Mouse (Mus musculus) T-helper 2 cell (primary cell): ENCODE results near the gene Klc4.

Experiments used
- in situ Hi-C: fragments of 300-600 bp; cut with MboI, MseI; formaldehyde crosslinking; loops from one replicate; pipeline ENCODE4 v1.15.1; 2025; ENCODE audit warnings: high pct_unique_total_duplicates

Gene Klc4

GRCm38 (mm10) chr17:46622269-46622668, 23.6 kb downstream of the Klc4 start:
- in situ Hi-C loops: no loop called here

DNA sequence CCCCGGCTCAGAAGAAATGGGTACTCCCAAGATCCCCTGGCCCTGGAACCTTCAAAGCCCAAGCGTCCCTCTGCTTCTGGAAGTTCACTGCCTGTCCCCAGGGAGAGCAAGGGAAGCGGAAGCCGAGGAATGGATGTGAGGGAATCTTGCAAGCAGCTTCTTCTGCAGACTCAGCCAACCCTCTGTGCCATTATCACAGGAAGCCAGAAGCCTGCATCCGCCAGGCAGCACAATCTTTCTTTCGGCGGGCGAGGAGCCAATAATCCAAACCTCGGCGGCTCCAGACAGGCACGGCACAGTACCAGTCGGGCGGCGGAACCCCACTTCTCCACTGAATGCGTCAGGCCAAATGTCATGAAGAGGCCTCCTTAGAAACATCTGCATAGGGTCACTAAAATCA, 24.5 kb downstream of the Klc4 start:
- in situ Hi-C loops: no loop called here

DNA sequence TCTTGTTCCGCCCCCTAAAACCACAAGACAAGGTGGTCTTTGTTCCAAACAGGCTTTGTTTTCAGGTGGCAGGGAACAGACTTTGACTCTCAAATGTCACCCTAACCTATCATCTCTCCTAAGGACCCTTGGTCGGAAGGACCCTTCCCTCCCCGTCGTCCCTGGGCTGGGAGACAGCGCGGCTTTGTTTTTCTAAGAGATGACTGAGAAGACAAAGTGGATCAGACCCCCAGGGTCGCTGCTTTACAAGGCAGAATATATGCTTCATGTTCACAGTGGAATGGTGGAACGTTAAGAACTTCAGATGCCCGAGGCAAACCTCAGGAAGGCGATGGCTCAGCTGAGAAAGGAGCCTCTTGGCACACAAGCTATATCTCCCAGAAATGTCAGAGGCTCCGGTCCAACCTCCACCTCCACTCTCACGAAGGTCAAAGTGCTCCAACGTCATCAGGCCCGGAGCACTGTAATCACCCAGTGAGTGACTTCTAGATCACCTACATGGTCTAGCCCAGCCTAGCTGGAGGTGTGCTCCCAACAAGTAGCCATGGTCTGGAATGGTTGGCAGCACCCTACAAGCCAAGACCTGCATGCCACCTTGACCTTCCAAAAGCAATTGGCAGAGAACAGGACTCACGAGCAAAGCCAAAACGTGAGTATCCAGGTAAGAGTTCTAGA, 26.0 kb downstream of the Klc4 start:
- in situ Hi-C loops: loop anchor here (10.0 kb wide), 1 partner anchor 1395 kb away; no protein-coding TSS in a partner anchor

- in situ Hi-C loops: loop anchor here (10.0 kb wide), 1 partner anchor 1396 kb away; no protein-coding TSS in a partner anchor
Measured at GRCm38 (mm10) chr17:46618769-46619682, 26.8 kb downstream of the Klc4 start.

DNA sequence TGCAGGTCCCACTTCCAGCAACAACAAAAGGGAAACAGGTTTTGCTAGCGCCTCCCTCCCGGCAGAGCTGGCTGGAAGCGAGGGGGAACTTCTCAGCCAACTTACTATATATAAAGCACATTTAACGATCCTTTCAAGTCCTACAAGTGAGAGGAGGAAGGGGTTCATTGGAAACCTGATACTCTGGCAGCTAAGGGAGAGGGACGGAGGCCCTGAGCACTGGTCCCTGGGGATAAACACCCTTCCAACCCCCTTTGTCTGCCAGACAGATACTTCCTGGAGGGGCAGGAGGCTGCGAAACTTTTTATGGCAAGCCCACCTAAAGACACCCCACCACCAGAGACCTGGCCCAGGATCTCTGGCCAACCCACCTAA, 27.4 kb downstream of the Klc4 start:
- in situ Hi-C loops: loop anchor here (10.0 kb wide), 1 partner anchor 1396 kb away; no protein-coding TSS in a partner anchor

GRCm38 (mm10) chr17:46617799-46618198, 28.0 kb downstream of the Klc4 start:
- in situ Hi-C loops: loop anchor here (10.0 kb wide), 1 partner anchor 1397 kb away; no protein-coding TSS in a partner anchor

DNA sequence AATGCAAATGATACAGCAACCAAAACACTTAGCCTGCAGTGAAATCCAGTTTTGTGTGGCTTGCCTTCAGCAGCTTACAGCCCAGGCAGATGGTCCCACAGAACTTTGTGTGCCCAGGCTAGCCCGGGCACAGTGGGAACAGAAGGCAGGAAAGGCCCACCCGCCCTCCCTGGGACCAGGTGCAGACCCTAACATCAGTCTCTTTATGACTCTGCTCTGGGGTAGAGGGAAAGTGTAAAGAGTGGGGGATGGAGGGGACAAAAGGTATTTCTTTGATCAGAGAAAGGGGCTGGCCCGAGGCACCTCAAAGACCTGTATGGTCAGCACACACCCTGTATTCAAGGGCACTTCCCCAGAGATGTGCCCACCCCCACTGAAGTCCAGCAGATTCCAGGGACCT, 32.6 kb downstream of the Klc4 start:
- in situ Hi-C loops: loop anchor here (10.0 kb wide), 1 partner anchor 1402 kb away; no protein-coding TSS in a partner anchor

DNA sequence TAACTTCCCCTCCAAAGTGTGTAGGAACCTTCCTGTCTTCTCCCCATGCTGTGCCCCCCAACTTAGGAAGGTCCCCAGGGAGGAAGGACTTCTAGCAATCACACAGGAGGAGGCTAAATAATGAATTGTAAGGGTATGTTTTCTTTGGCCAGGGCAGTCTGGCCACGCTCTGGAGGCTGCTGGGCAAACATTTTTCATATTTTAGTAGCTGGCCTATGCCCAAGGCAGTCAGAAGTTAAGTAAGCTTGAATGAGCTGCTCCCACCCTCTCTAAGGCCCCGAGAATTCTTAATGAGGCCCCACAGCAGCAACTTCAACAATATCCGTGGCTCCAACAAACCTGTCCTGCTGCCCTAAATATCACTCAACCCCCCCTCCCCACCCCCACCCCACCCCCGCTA, 33.0 kb downstream of the Klc4 start:
- in situ Hi-C loops: loop anchor here (10.0 kb wide), 1 partner anchor 1402 kb away; no protein-coding TSS in a partner anchor

DNA sequence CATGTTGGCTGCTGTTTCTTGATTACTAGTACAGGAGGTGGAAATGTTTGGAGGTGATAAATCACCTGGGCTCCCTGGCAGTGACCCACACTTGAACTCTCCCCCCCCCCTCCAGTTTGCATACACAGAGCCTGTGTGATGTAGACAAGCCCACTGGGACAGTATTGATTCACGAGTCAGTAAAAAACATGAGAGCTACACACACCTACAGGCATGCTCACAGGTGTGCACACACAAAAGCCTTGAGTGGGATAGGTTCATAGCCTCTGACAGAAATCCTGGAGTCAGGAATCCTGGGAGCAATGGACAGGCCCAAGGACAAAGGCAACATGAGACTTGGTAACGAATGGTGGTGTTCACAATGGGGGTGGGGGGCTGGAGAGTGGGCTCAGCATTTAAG, 33.6 kb downstream of the Klc4 start:
- in situ Hi-C loops: loop anchor here (10.0 kb wide), 1 partner anchor 1403 kb away; no protein-coding TSS in a partner anchor

DNA sequence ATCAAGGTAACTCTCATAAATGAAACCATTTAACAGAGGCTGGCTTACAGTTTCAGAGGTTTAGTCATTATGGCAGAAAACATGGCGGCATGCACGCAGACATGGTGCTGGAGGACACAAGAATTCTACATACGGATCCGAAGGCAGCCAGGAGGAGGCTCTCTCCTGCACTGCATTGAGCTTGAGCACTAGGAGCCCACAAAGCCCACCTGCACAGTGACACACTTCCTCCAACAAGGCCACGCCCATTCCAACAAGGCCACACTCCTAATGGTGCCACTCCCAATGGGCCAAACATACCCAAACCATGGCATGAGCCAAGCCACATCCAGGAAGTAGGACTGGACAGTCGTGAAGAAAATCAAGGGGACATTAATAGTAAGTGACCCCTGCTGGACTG, 34.5 kb downstream of the Klc4 start:
- in situ Hi-C loops: loop anchor here (10.0 kb wide), 1 partner anchor 1403 kb away; no protein-coding TSS in a partner anchor

DNA sequence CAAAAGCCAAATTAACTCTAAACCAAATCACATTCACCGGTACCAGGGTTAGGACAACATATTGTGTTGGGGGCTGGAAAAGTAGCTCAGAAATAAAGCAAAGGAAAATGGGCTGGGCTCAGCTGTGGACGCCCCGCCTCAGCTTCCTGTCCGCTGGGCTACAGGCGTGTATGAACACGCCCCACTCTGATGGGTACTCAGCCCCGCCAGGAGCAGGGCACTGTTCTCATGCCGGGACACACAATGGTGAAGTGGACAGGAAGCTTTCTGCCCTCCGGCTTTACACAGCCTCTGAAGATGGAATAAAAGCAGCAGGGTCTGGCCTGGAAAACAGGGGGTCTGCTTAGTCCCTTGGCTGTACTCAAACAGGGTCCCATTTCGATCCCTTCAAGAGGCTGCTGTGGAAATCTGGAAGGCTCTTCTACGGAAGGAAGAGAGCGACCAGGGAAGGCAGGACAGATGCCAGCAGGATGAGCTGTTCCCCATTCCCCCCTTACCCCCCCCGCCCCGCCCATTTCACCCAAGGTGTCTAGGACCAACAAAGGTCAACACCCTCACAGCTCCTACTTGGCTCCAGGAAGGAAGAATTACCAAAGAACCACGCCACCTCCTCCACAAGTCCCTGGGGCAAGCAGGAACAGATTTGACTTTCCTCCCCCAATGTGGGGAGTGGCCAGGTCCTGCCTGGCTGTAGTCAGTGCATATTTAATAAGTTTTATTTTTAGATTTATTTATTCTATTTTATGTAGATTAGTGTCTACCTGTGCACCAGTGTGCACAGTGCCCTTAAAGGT, 35.9 kb downstream of the Klc4 start:
- in situ Hi-C loops: loop anchor here (5.0 to 10.0 kb wide), 2 partner anchors 78 to 1405 kb away; no protein-coding TSS in a partner anchor

- in situ Hi-C loops: loop anchor here (5.0 kb wide), 1 partner anchor 74 kb away; no protein-coding TSS in a partner anchor
Measured at GRCm38 (mm10) chr17:46605987-46606386, 39.8 kb downstream of the Klc4 start.

DNA sequence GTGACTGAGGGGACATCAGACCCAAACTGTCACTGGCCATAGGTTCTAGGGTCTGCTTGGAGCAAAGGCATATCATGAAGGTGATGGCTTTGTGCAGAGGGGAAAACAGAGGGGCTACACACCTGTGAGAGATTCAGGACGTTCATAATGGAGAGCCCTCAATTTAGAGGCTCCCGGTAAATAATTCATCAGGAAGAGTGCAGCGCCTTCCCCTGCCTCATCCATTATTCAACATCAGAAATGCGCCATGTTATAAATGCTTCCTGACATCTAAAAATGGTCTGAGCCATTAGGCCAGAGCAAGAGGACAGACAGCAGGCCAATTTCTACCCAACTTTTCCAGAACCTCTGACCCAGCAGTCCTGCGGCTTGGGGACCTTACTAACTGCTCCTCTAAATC, 40.7 kb downstream of the Klc4 start:
- in situ Hi-C loops: loop anchor here (5.0 kb wide), 1 partner anchor 73 kb away; no protein-coding TSS in a partner anchor

DNA sequence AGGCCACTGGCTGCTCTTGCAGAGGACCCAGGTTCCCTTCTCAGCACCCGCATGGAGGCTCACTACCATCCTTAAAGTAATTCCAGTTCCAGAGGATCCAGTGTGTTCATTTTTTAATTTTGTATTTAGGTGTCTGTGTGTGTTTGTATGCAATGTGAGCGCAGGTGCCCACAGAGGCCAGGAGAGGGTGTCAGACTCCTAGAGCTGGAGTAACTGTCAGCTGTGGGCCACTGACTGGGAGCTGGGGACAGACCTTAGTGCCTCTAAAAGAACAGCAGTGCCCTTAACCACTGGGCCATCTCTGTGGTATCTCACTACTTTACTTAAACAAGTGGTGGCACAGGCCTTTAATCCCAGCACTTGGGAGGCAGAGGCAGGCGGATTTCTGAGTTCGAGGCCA, 42.6 kb downstream of the Klc4 start:
- in situ Hi-C loops: no loop called here

DNA sequence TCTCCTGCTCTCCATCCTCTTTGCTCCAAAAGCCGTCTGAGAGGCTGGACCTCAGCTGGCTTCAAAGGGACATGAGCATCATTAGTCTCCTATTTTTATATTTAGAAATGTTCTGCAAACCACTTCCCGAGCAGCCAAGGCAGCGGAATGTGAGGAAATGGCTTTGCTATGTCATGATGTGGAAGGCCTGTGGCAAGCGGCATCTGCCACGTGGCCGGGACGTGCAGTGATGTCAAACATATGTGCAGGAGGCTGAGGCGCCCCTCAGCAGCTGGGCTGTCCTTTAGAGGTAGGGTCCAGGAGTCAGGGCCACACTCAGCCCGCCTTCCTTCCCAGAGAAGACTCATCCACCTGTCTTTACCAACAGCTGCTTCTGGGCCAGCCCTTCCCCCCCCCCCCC, 43.6 kb downstream of the Klc4 start:
- in situ Hi-C loops: no loop called here

GRCm38 (mm10) chr17:46600569-46600968, 45.3 kb downstream of the Klc4 start:
- in situ Hi-C loops: no loop called here

DNA sequence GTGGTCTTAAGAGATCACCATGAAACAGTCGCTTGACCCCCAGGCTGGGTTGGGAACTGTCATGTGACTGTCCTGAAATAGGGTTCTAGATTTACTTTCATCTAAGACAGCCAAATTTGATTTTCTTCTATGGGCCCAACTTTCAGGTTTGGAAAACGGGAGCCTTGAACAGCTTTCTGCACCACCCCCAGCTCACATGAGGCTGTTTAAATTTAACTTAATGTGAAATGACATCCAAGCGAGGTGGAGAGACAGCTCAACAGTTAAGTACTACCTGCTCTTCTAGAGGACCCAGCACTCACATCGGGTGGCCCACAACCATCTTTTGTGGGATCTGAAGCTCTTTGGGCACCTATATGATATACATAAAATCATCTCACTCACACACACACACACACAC, 46.9 kb downstream of the Klc4 start:
- in situ Hi-C loops: no loop called here

DNA sequence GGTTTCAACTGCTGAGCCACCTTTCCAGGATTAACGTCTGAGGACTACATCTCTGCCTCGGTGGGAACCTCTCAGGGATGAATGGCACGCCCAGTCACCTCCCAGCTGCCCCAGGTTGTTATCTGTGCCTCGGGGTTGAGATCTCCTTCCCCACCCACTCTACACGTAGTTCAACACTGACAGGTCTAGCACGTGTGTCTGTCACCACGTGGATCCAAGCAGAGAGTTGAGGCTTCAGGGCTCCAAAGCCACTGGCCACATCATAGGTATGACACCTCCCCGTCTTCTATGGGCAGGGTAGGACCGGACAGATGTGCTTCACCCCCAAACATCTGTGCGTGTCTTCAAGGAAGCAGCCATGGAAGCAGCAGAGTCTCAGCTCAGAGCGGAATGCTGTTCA, 47.9 kb downstream of the Klc4 start:
- in situ Hi-C loops: no loop called here

GRCm38 (mm10) chr17:46595336-46595735, 50.5 kb downstream of the Klc4 start:
- in situ Hi-C loops: no loop called here

- in situ Hi-C loops: no loop called here
Measured at GRCm38 (mm10) chr17:46594606-46595005, 51.2 kb downstream of the Klc4 start.

- in situ Hi-C loops: no loop called here
Measured at GRCm38 (mm10) chr17:46593124-46593523, 52.7 kb downstream of the Klc4 start.
